Mouse (Mus musculus): ENCODE measurements around the gene Hist1h2ab. TPM values are rescaled to one million over a fixed set of nuclear protein-coding genes. Genes with fewer than 3 reads are reported as not detected.

Gene Hist1h2ab
- total and polyA plus RNA-seq, 3 experiments = 8.0 to 2,219 TPM; not detected in 1

GRCm38 (mm10) chr13:23756790-23757189 is 5.9 kb downstream of the Hist1h2ab start, which contains the start of gene Hist1h4b:
Gene Hist1h4b, plus strand, starts transcription at chr13:23757013.
- Histone ChIP-seq H3K36me3 (ENCODE audit: control insufficient read depth in 1 of 2, insufficient read depth in 2 of 2, low read length in 2 of 2) (peaks cover 0 to 49% of the 10 kb centered on the region in 2 experiments; a peak in 2 of 4 replicates), H3K4me1 (ENCODE audit: control insufficient read depth in 1 of 2, insufficient read depth in 2 of 2, low read length in 2 of 2) (peaks cover 0 to 11% of the 10 kb centered on the region in 2 experiments; a peak in 2 of 4 replicates), H3K9me3 (replicated peaks; ENCODE audit: insufficient read depth, low read length) (no peaks in the 10 kb centered on the region), H3K27me3 (ENCODE audit: control insufficient read depth in 1 of 2, insufficient read depth in 2 of 2, low read length in 2 of 2) (no peaks in the 10 kb centered on the region), H3K79me2 (ENCODE audit: control insufficient read depth, insufficient read depth, low read length, poor library complexity) (no peaks in the 10 kb centered on the region; the same call in 1 of the 2 replicates), H3K9ac (ENCODE audit: control insufficient read depth, low read depth, low read length, poor library complexity, severe bottlenecking) (peak within 1 kb of the TSS; percentile 67), H3K4me3 (ENCODE audit: control insufficient read depth in 1 of 2, insufficient read depth in 1 of 2, low read depth in 2 of 2, low read length in 2 of 2) (peak within 1 kb of the TSS in 1 of 2 experiments; percentile 30; a peak in 1 of 4 replicates), H3K27ac (ENCODE audit: control insufficient read depth, low read depth, low read length) (peak within 1 kb of the TSS; percentile 81)
- no peak for TF ChIP-seq POLR2AphosphoS2 (IDR thresholded peaks at IDR 0.05; ENCODE audit: low read length)
- TF ChIP-seq HCFC1 (IDR thresholded peaks at IDR 0.05; ENCODE audit: low read depth, low read length) = no peak
- TF ChIP-seq ZC3H11A (IDR thresholded peaks at IDR 0.05; ENCODE audit: low read depth, low read length) = no peak
- TF ChIP-seq E2F4 (IDR thresholded peaks at IDR 0.05; ENCODE audit: borderline replicate concordance, low read depth, low read length) = no peak
- TF ChIP-seq TBP (IDR thresholded peaks at IDR 0.05; ENCODE audit: low read depth, low read length) = peak; percentile 99
- no peak for TF ChIP-seq USF2 (IDR thresholded peaks at IDR 0.05; ENCODE audit: borderline replicate concordance in 1 of 2, insufficient read depth in 1 of 2, low read depth in 1 of 2, low read length in 2 of 2)
- no peak for TF ChIP-seq SIN3A (IDR thresholded peaks at IDR 0.05; ENCODE audit: low read length)
- TF ChIP-seq EP300 (IDR thresholded peaks at IDR 0.05; ENCODE audit: low read depth in 1 of 2, low read length in 2 of 2) = no peak
- no peak for TF ChIP-seq RCOR1 (IDR thresholded peaks at IDR 0.05; ENCODE audit: low read depth, low read length)
- TF ChIP-seq MYC (IDR thresholded peaks at IDR 0.05; ENCODE audit: low read depth, low read length) = no peak
- TF ChIP-seq JUND (IDR thresholded peaks at IDR 0.05; ENCODE audit: low read depth, low read length) = no peak
- TF ChIP-seq MAZ (IDR thresholded peaks at IDR 0.05; ENCODE audit: low read depth, low read length) = no peak
- no peak for TF ChIP-seq MAFK (IDR thresholded peaks at IDR 0.05; ENCODE audit: borderline replicate concordance, low read depth, low read length)
- TF ChIP-seq CHD1 (IDR thresholded peaks at IDR 0.05; ENCODE audit: low read depth, low read length) = no peak
- no peak for TF ChIP-seq MEF2A (IDR thresholded peaks at IDR 0.05; ENCODE audit: extremely low read depth, insufficient replicate concordance, low read depth, low read length, poor library complexity, severe bottlenecking)
- peak; percentile 98; the same call in 1 of the 2 replicates for TF ChIP-seq POLR2AphosphoS5 (IDR thresholded peaks at IDR 0.05; ENCODE audit: borderline replicate concordance, low read depth, low read length)
- no peak for TF ChIP-seq NELFE (IDR thresholded peaks at IDR 0.05; ENCODE audit: low read depth, low read length)
- TF ChIP-seq POLR2A (IDR thresholded peaks at IDR 0.05; ENCODE audit: control insufficient read depth in 1 of 2, insufficient read depth in 1 of 2, low read depth in 1 of 2, low read length in 2 of 2, poor library complexity in 1 of 2) = peak in 1 of 2 experiments; percentile 98; a peak in 2 of 4 replicates
- no peak for TF ChIP-seq ZNF384 (IDR thresholded peaks at IDR 0.05; ENCODE audit: low read depth, low read length)
- no peak for TF ChIP-seq ELF1 (IDR thresholded peaks at IDR 0.05; ENCODE audit: low read depth, low read length)
- no peak for TF ChIP-seq TCF12 (IDR thresholded peaks at IDR 0.05; ENCODE audit: low read depth, low read length)
- no peak for TF ChIP-seq CHD2 (IDR thresholded peaks at IDR 0.05; ENCODE audit: low read length)
- no peak for TF ChIP-seq GABPA (IDR thresholded peaks at IDR 0.05; ENCODE audit: low read depth, low read length)
- TF ChIP-seq SMC3 (IDR thresholded peaks at IDR 0.05; ENCODE audit: low read depth, low read length) = no peak
- peak; percentile 97 for DNase-seq (ENCODE audit: low read depth, low spot score)

All from MEL (cell line).